Mouse (Mus musculus) liver, embryonic 15.5 days (tissue): Measurements from ENCODE around the gene Tbkbp1. TPM values are rescaled to one million over a fixed set of nuclear protein-coding genes. Genes with fewer than 3 reads are reported as not detected.
A peak's percentile ranks its signal among the peaks of the same experiment; 100 is the strongest.

Source experiments
- ATAC-seq: fragments of 200-750 bp; cut with Nextera tagmentation; 2 replicates; pipeline ENCODE4 v1.8.0; 2017; ENCODE audit warnings: moderate number of reproducible peaks, mild to moderate bottlenecking, moderate library complexity; ENCODE audit not compliant: insufficient read depth
- H3K27ac ChIP-seq: fragments of 300-500 bp; sonication (generic); replicated peaks from 2 replicates; pipeline ENCODE4 v1.5.1; 2015; ENCODE audit warnings: mild to moderate bottlenecking, inconsistent platforms
- H3K27me3 ChIP-seq: fragments of 300-500 bp; sonication (generic); 2 replicates; pipeline ENCODE4 v1.6.1; 2015; ENCODE audit warnings: mild to moderate bottlenecking, inconsistent platforms
- H3K36me3 ChIP-seq: fragments of 300-500 bp; sonication (generic); replicated peaks from 2 replicates; pipeline ENCODE4 v1.6.1; 2015; ENCODE audit warnings: moderate library complexity, mild to moderate bottlenecking, inconsistent platforms
- H3K4me1 ChIP-seq: fragments of 300-500 bp; sonication (generic); replicated peaks from 2 replicates; pipeline ENCODE4 v1.6.1; 2015; ENCODE audit warnings: inconsistent platforms
- H3K4me2 ChIP-seq: fragments of 300-500 bp; sonication (generic); 2 replicates; pipeline ENCODE4 v1.6.1; 2015; ENCODE audit warnings: moderate library complexity, mild to moderate bottlenecking, inconsistent platforms
- H3K4me3 ChIP-seq: fragments of 300-500 bp; sonication (generic); replicated peaks from 2 replicates; pipeline ENCODE4 v1.5.1; 2015; ENCODE audit warnings: mild to moderate bottlenecking, inconsistent platforms
- H3K9ac ChIP-seq: fragments of 300-500 bp; sonication (generic); 2 replicates; pipeline ENCODE4 v1.6.1; 2015; ENCODE audit warnings: moderate library complexity, mild to moderate bottlenecking, inconsistent platforms
- H3K9me3 ChIP-seq: fragments of 300-500 bp; sonication (generic); replicated peaks from 2 replicates; pipeline ENCODE4 v1.6.1; 2016; ENCODE audit warnings: inconsistent platforms
- WGBS: fragments of 180-500 bp; shearing (Covaris S2); methylation state at CpG from one replicate; pipeline ENCODE4 v1.1.7; 2015; ENCODE audit warnings: mixed read lengths; ENCODE audit not compliant: insufficient replicate concordance; 5-methylcytosine and 5-hydroxymethylcytosine counted together
- polyA plus RNA-seq: library from polyadenylated mRNA; unstranded; fragments of >200 nt; fragmentation: Nextera tagmentation; extraction: Ambion mirVana; gene quantifications from 2 replicates; pipeline ENCODE4 v1.2.1, GENCODE M21; 2015

Gene Tbkbp1
- polyA plus RNA-seq, 1 experiment from 2014 or later, result 2.1 TPM

- no peaks in the 10 kb centered on the region for H3K9me3 ChIP-seq
- H3K4me3 ChIP-seq, result peak overlapping the region; percentile 57
- H3K27ac ChIP-seq, result no peak overlapping the region
- H3K4me2 ChIP-seq, result peak overlapping the region; percentile 83
- no peak overlapping the region for H3K9ac ChIP-seq
- no peak for ATAC-seq
- H3K27me3 ChIP-seq, result peaks cover 74% of the 10 kb centered on the region
- H3K4me1 ChIP-seq, result peaks cover 18% of the 10 kb centered on the region
- WGBS, result 25% methylated on average over 19 of the region's 19 CpGs
- H3K36me3 ChIP-seq, result no peaks in the 10 kb centered on the region
Observed at GRCm38 (mm10) chr11:97127470-97128223, 23.6 kb downstream of the Tbkbp1 start.

- peaks cover 67% of the 10 kb centered on the region for H3K27me3 ChIP-seq
- peak overlapping the region; percentile 57 for H3K4me3 ChIP-seq
- no peak overlapping the region for H3K27ac ChIP-seq
- peaks cover 18% of the 10 kb centered on the region for H3K4me1 ChIP-seq
- H3K9ac ChIP-seq, result 0 out of 2 replicates have a peak overlapping the region, but pooled peaks have one; percentile 32
- 3% methylated on average over 32 of the region's 32 CpGs for WGBS
- H3K36me3 ChIP-seq, result no peaks in the 10 kb centered on the region
- H3K9me3 ChIP-seq, result no peaks in the 10 kb centered on the region
- peak overlapping the region; percentile 83 for H3K4me2 ChIP-seq
- peak; percentile 64 for ATAC-seq
Observed at GRCm38 (mm10) chr11:97126645-97127468, 24.4 kb downstream of the Tbkbp1 start.

- H3K27me3 ChIP-seq, result peaks cover 59% of the 10 kb centered on the region
- no peak overlapping the region for H3K4me3 ChIP-seq
- H3K27ac ChIP-seq, result no peak overlapping the region
- no peak for ATAC-seq
- no peaks in the 10 kb centered on the region for H3K36me3 ChIP-seq
- WGBS, result 54% methylated on average over 10 of the region's 10 CpGs
- no peaks in the 10 kb centered on the region for H3K9me3 ChIP-seq
- no peak overlapping the region for H3K9ac ChIP-seq
- no peak overlapping the region for H3K4me2 ChIP-seq
- peaks cover 18% of the 10 kb centered on the region for H3K4me1 ChIP-seq
Observed at GRCm38 (mm10) chr11:97124266-97125036, 26.8 kb downstream of the Tbkbp1 start.

GRCm38 (mm10) chr11:97123282-97123890, 27.9 kb downstream of the Tbkbp1 start:
- Histone ChIP-seq H3K4me1 (peaks cover 18% of the 10 kb centered on the region), H3K4me2 (no peak overlapping the region; the same call in 1 of the 2 replicates), H3K9ac (no peak overlapping the region), H3K9me3 (no peaks in the 10 kb centered on the region), H3K27ac (no peak overlapping the region), H3K36me3 (no peaks in the 10 kb centered on the region), H3K4me3 (no peak overlapping the region), H3K27me3 (peaks cover 59% of the 10 kb centered on the region)
- 7% methylated on average over 11 of the region's 11 CpGs for WGBS
- ATAC-seq, result no peak

GRCm38 (mm10) chr11:97120641-97121040, 30.7 kb downstream of the Tbkbp1 start:
- no peak overlapping the region for H3K27ac ChIP-seq
- no peaks in the 10 kb centered on the region for H3K9me3 ChIP-seq
- peaks cover 5% of the 10 kb centered on the region; the same call in 1 of the 2 replicates for H3K4me1 ChIP-seq
- H3K4me3 ChIP-seq, result no peak overlapping the region
- 52% methylated on average over 3 of the region's 3 CpGs for WGBS
- H3K27me3 ChIP-seq, result peaks cover 64% of the 10 kb centered on the region
- no peak overlapping the region for H3K4me2 ChIP-seq
- no peak overlapping the region for H3K9ac ChIP-seq
- ATAC-seq, result no peak
- H3K36me3 ChIP-seq, result no peaks in the 10 kb centered on the region

- no peak for ATAC-seq
- Histone ChIP-seq H3K9ac (no peak overlapping the region), H3K36me3 (no peaks in the 10 kb centered on the region), H3K9me3 (no peaks in the 10 kb centered on the region), H3K4me1 (peaks cover 9% of the 10 kb centered on the region; the same call in 1 of the 2 replicates), H3K27ac (no peak overlapping the region), H3K4me2 (no peak overlapping the region), H3K27me3 (peaks cover 66% of the 10 kb centered on the region), H3K4me3 (no peak overlapping the region)
- 60% methylated on average over 10 of the region's 10 CpGs for WGBS
Observed at GRCm38 (mm10) chr11:97120221-97120620, 31.1 kb downstream of the Tbkbp1 start.

- Histone ChIP-seq H3K4me1 (peaks cover 13% of the 10 kb centered on the region), H3K9ac (no peak overlapping the region), H3K27me3 (peaks cover 92% of the 10 kb centered on the region), H3K4me2 (peak overlapping the region; percentile 53), H3K4me3 (peak overlapping the region; percentile 36; the same call in 1 of the 2 replicates), H3K27ac (no peak overlapping the region), H3K9me3 (no peaks in the 10 kb centered on the region), H3K36me3 (no peaks in the 10 kb centered on the region)
- 4% methylated on average over 11 of the region's 11 CpGs for WGBS
- no peak for ATAC-seq
Observed at GRCm38 (mm10) chr11:97115797-97116196, 35.5 kb downstream of the Tbkbp1 start.

- Histone ChIP-seq H3K27ac (no peak within 1 kb of the TSS), H3K9me3 (no peaks in the 10 kb centered on the region), H3K4me3 (peak within 1 kb of the TSS; percentile 36), H3K4me2 (peak within 1 kb of the TSS; percentile 53), H3K36me3 (no peaks in the 10 kb centered on the region), H3K9ac (no peak within 1 kb of the TSS), H3K27me3 (peaks cover 86% of the 10 kb centered on the region), H3K4me1 (peaks cover 13% of the 10 kb centered on the region)
- WGBS, result 2% methylated on average over 87 of the region's 87 CpGs
- no peak for ATAC-seq
Observed at GRCm38 (mm10) chr11:97114671-97115601, 36.4 kb downstream of the Tbkbp1 start, which contains the start of gene Tbx21. Tbx21 (minus strand) TSS chr11:97115331.

GRCm38 (mm10) chr11:97112519-97113125, 38.7 kb downstream of the Tbkbp1 start:
- H3K36me3 ChIP-seq, result no peaks in the 10 kb centered on the region
- ATAC-seq, result no peak
- H3K9me3 ChIP-seq, result no peaks in the 10 kb centered on the region
- H3K4me1 ChIP-seq, result peaks cover 13% of the 10 kb centered on the region
- H3K27me3 ChIP-seq, result peaks cover 71% of the 10 kb centered on the region
- H3K4me2 ChIP-seq, result no peak overlapping the region
- no peak overlapping the region for H3K9ac ChIP-seq
- H3K27ac ChIP-seq, result no peak overlapping the region
- 68% methylated on average over 9 of the region's 9 CpGs for WGBS
- no peak overlapping the region for H3K4me3 ChIP-seq
